Mouse (Mus musculus): Measurements from ENCODE around the gene BC017158. TPM values are rescaled to one million over a fixed set of nuclear protein-coding genes. Genes with fewer than 3 reads are reported as not detected.

The BC017158 gene
- polyA plus RNA-seq, 1 experiment, result 10.0 TPM

DNA sequence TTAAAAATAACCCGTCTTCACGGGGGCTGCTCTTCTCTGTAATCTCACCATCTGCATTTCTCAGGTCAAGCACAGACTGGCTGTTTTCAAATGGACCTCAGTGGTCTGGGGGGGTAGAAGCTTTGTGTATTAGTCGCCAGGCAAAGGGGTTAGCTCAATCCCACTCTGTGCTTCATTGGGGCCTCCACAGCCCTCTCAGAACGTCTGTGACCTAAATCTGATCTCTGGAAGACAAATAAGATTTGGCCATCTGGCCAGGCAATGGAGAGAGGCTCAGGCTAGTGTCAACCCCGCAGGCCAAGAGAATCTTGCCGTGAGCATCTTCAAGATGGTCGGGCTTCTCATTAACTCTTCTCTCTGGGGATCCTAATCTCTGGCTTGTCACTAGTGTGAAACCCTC is 16.5 kb upstream of the BC017158 start:
- Histone ChIP-seq H3K36me3 (ENCODE audit: control insufficient read depth, insufficient read depth, low read length) (no peaks in the 10 kb centered on the region), H3K27me3 (ENCODE audit: control insufficient read depth, insufficient read depth, low read length) (no peaks in the 10 kb centered on the region), H3K4me1 (ENCODE audit: control insufficient read depth, insufficient read depth, low read length) (no peaks in the 10 kb centered on the region; the same call in 1 of the 2 replicates), H3K4me3 (ENCODE audit: control insufficient read depth, low read depth, low read length) (no peak overlapping the region), H3K27ac (ENCODE audit: control insufficient read depth, insufficient read depth, low read depth, low read length) (no peak overlapping the region)
- TF ChIP-seq POLR2A (IDR thresholded peaks at IDR 0.05; ENCODE audit: control insufficient read depth, low read depth, low read length) (no peak), CTCF (IDR thresholded peaks at IDR 0.05; ENCODE audit: control insufficient read depth, insufficient read depth, insufficient replicate concordance, low read depth, low read length) (no peak)

DNA sequence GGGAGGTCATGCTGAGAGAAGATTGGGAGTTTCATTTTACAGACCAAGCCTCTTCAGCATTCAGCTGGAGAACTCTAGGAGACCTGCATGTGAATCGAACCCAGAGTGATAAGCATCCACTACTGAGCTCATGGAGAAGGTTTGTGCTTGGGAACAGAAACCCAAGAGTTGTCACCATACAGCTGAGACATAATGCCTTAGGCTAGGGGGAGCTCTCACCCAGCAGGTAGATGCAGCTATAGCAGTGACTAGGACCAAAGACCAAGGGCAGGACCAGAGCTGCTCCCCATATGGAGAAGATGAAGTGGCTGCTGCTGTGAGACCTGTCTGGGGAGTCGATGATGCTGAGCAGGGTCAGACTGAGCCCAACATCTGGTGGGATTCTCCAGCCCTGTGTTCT is 15.6 kb upstream of the BC017158 start:
- TF ChIP-seq POLR2A (IDR thresholded peaks at IDR 0.05; ENCODE audit: control insufficient read depth, low read depth, low read length) (no peak), CTCF (IDR thresholded peaks at IDR 0.05; ENCODE audit: control insufficient read depth, insufficient read depth, insufficient replicate concordance, low read depth, low read length) (no peak)

DNA sequence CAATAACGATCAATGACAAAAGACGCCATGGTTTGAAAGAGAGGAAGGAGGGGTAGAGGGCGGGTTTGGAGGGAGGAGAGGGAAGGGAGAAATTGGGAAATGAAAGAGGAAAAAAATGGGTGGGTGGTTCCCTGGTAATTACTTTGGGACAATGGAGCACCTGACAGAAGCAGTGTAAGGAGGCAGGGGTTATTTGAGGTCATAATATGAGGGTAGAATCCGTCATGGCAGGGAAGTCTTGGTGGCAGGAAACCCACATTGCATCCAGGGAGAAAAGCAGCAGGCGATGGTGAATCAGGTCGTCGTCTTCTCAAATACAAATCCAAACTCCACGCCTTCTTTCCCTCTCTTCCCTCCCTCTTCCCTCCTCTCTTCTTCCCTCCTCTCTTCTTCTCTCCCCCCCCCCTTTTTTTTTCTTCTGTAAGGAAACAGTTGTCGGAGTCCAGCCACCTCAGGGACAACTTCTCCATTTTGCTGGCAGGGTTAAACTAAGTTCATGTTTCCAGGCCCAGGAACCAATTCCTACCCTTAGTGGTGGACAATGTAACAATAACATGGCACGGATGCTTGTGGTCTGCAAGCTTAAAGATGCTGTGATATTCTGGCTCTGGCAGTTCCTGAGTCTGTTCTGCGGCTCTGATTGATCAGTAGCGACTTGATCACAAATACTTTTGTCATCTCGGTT is 14.5 kb upstream of the BC017158 start:
- Histone ChIP-seq H3K36me3 (ENCODE audit: control insufficient read depth, insufficient read depth, low read length) (no peaks in the 10 kb centered on the region), H3K4me3 (ENCODE audit: control insufficient read depth, low read depth, low read length) (no peak overlapping the region), H3K4me1 (ENCODE audit: control insufficient read depth, insufficient read depth, low read length) (no peaks in the 10 kb centered on the region; the same call in 1 of the 2 replicates), H3K27me3 (ENCODE audit: control insufficient read depth, insufficient read depth, low read length) (no peaks in the 10 kb centered on the region), H3K27ac (ENCODE audit: control insufficient read depth, insufficient read depth, low read depth, low read length) (no peak overlapping the region)
- TF ChIP-seq POLR2A (IDR thresholded peaks at IDR 0.05; ENCODE audit: control insufficient read depth, low read depth, low read length), result no peak
- no peak for TF ChIP-seq CTCF (IDR thresholded peaks at IDR 0.05; ENCODE audit: control insufficient read depth, insufficient read depth, insufficient replicate concordance, low read depth, low read length)

More for the DNA sequence above, 15.6 kb upstream of the BC017158 start:
- H3K27ac ChIP-seq (ENCODE audit: control insufficient read depth, insufficient read depth, low read depth, low read length), result no peak overlapping the region
- H3K4me3 ChIP-seq (ENCODE audit: control insufficient read depth, low read depth, low read length), result no peak overlapping the region
- no peaks in the 10 kb centered on the region; the same call in 1 of the 2 replicates for H3K4me1 ChIP-seq (ENCODE audit: control insufficient read depth, insufficient read depth, low read length)
- H3K27me3 ChIP-seq (ENCODE audit: control insufficient read depth, insufficient read depth, low read length), result no peaks in the 10 kb centered on the region
- no peaks in the 10 kb centered on the region for H3K36me3 ChIP-seq (ENCODE audit: control insufficient read depth, insufficient read depth, low read length)

DNA sequence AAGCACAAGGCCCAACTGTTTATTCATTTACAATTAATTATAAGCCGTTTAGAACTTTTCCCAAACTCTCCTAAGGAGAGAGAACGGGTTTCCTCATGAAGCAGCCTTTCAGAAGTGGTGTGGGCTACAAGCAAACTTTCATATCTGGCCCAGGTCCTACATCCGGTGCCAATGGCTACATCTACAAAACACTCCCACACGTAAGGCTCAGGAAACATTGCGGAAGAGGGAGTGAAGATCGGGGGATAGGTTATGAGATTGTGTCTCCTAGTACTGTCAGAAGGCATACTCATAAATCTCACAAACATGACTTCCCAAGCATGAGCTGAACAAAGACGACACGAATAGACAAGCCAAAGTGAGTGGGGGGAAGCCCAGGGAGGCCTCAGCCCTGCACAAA is 13.8 kb upstream of the BC017158 start:
- TF ChIP-seq POLR2A (IDR thresholded peaks at IDR 0.05; ENCODE audit: control insufficient read depth, low read depth, low read length) (no peak), CTCF (IDR thresholded peaks at IDR 0.05; ENCODE audit: control insufficient read depth, insufficient read depth, insufficient replicate concordance, low read depth, low read length) (no peak)

DNA sequence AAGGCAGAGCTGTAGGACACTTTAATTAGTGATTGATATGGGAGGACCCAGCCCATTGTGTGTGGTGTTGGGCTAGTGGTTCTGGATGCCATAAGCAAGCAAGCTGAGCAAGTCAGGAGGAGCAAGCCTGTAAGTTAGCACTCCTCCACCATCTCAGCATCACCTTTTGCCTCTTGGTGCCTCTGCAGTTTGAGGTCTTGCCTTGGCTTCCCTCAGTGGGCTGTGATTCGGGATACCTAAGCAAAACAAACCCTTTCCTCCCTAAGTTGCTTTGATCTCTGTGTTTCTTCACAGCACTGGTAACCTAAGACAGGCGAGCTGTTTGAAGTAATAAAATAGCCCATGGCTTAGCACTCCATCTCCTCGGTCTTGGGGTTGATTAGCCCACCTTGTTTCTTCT is 13.3 kb upstream of the BC017158 start:
- H3K27ac ChIP-seq (ENCODE audit: control insufficient read depth, insufficient read depth, low read depth, low read length), result no peak overlapping the region
- H3K4me3 ChIP-seq (ENCODE audit: control insufficient read depth, low read depth, low read length), result no peak overlapping the region
- H3K4me1 ChIP-seq (ENCODE audit: control insufficient read depth, insufficient read depth, low read length), result no peaks in the 10 kb centered on the region; the same call in 1 of the 2 replicates
- no peaks in the 10 kb centered on the region for H3K36me3 ChIP-seq (ENCODE audit: control insufficient read depth, insufficient read depth, low read length)
- TF ChIP-seq POLR2A (IDR thresholded peaks at IDR 0.05; ENCODE audit: control insufficient read depth, low read depth, low read length), result no peak
- no peak for TF ChIP-seq CTCF (IDR thresholded peaks at IDR 0.05; ENCODE audit: control insufficient read depth, insufficient read depth, insufficient replicate concordance, low read depth, low read length)
- H3K27me3 ChIP-seq (ENCODE audit: control insufficient read depth, insufficient read depth, low read length), result no peaks in the 10 kb centered on the region

More for the DNA sequence above, 13.8 kb upstream of the BC017158 start:
- no peak overlapping the region for H3K27ac ChIP-seq (ENCODE audit: control insufficient read depth, insufficient read depth, low read depth, low read length)
- H3K4me3 ChIP-seq (ENCODE audit: control insufficient read depth, low read depth, low read length), result no peak overlapping the region
- no peaks in the 10 kb centered on the region for H3K36me3 ChIP-seq (ENCODE audit: control insufficient read depth, insufficient read depth, low read length)
- H3K27me3 ChIP-seq (ENCODE audit: control insufficient read depth, insufficient read depth, low read length), result no peaks in the 10 kb centered on the region
- H3K4me1 ChIP-seq (ENCODE audit: control insufficient read depth, insufficient read depth, low read length), result no peaks in the 10 kb centered on the region; the same call in 1 of the 2 replicates

DNA sequence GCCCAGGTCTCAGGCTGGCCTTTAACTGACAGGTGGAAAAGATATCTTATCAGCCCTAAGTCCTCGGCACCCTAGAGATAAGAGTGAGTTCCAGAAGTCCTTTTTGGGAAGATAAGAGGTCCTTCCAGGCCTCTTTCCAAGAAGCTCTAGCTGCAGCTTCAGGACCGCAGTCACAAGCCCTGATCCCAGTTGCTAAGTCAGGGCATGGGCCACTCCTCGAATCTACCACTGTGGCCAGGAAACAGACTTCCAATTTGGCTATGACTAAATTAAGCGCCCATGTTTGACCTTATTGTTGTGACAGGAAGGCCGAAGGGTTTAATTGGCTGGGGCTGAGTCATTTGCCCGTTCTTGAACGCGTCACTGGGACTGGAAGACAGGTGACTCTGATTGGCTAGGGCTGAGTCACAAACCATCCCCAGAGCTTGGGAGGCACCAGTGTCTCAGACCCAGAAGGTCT is 12.3 kb upstream of the BC017158 start:
- Histone ChIP-seq H3K4me3 (ENCODE audit: control insufficient read depth, low read depth, low read length) (no peak overlapping the region), H3K4me1 (ENCODE audit: control insufficient read depth, insufficient read depth, low read length) (no peaks in the 10 kb centered on the region; the same call in 1 of the 2 replicates), H3K36me3 (ENCODE audit: control insufficient read depth, insufficient read depth, low read length) (no peaks in the 10 kb centered on the region), H3K27ac (ENCODE audit: control insufficient read depth, insufficient read depth, low read depth, low read length) (no peak overlapping the region), H3K27me3 (ENCODE audit: control insufficient read depth, insufficient read depth, low read length) (no peaks in the 10 kb centered on the region)
- no peak for TF ChIP-seq POLR2A (IDR thresholded peaks at IDR 0.05; ENCODE audit: control insufficient read depth, low read depth, low read length)
- TF ChIP-seq CTCF (IDR thresholded peaks at IDR 0.05; ENCODE audit: control insufficient read depth, insufficient read depth, insufficient replicate concordance, low read depth, low read length), result no peak

DNA sequence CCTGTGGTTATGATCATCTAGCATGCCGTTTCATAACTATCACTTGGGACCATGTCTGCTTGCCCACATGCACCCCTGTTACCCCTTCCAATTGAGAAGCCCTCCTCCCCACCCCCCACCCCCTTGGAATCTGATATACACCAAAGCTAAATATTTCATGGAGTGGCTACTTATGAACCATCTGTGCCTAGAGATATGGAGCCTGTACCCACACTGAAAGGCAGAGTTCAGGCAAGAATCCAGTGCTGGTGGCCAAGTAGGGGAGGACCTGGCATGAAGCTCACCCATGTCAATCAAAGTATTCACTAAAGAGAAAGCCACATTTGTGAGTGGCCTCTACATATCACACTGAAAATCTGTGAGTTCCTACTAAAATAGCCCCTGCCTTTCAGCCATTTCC is 11.8 kb upstream of the BC017158 start:
- Histone ChIP-seq H3K27me3 (ENCODE audit: control insufficient read depth, insufficient read depth, low read length) (no peaks in the 10 kb centered on the region), H3K36me3 (ENCODE audit: control insufficient read depth, insufficient read depth, low read length) (no peaks in the 10 kb centered on the region)

More for the DNA sequence above, 11.8 kb upstream of the BC017158 start:
- TF ChIP-seq CTCF (IDR thresholded peaks at IDR 0.05; ENCODE audit: control insufficient read depth, insufficient read depth, insufficient replicate concordance, low read depth, low read length) (no peak), POLR2A (IDR thresholded peaks at IDR 0.05; ENCODE audit: control insufficient read depth, low read depth, low read length) (no peak)
- H3K27ac ChIP-seq (ENCODE audit: control insufficient read depth, insufficient read depth, low read depth, low read length), result no peak overlapping the region
- no peak overlapping the region for H3K4me3 ChIP-seq (ENCODE audit: control insufficient read depth, low read depth, low read length)
- no peaks in the 10 kb centered on the region; the same call in 1 of the 2 replicates for H3K4me1 ChIP-seq (ENCODE audit: control insufficient read depth, insufficient read depth, low read length)
